Mouse (Mus musculus) lung, embryonic 14.5 days (tissue): ENCODE measurements around the gene Lyrm2. TPM values are rescaled to one million over a fixed set of nuclear protein-coding genes. Genes with fewer than 3 reads are reported as not detected.

Experiments
- ATAC-seq: fragments of 200-750 bp; cut with Nextera tagmentation; 2 replicates; pipeline ENCODE4 v1.8.0; 2017; ENCODE audit warnings: mild to moderate bottlenecking, moderate TSS enrichment, moderate library complexity; ENCODE audit not compliant: insufficient read depth
- DNase-seq: peaks from one replicate; pipeline ENCODE4 v3.0.0-alpha.2; 2015
- H3K27ac ChIP-seq: fragments of 300-500 bp; sonication (generic); 2 replicates; pipeline ENCODE4 v1.5.1; 2014; ENCODE audit warnings: low read depth, mild to moderate bottlenecking, moderate library complexity
- H3K27me3 ChIP-seq: fragments of 300-500 bp; sonication (generic); 2 replicates; pipeline ENCODE4 v1.6.1; 2014; ENCODE audit warnings: low read length, control low read depth; ENCODE audit not compliant: insufficient read depth
- H3K36me3 ChIP-seq: fragments of 300-500 bp; sonication (generic); 2 replicates; pipeline ENCODE4 v1.6.1; 2014; ENCODE audit warnings: control low read depth; ENCODE audit not compliant: insufficient read depth
- H3K4me1 ChIP-seq: fragments of 300-500 bp; sonication (generic); 2 replicates; pipeline ENCODE4 v1.6.1; 2014; ENCODE audit warnings: antibody characterized with exemption, control low read depth; ENCODE audit not compliant: insufficient read depth
- H3K4me2 ChIP-seq: fragments of 300-500 bp; sonication (generic); 2 replicates; pipeline ENCODE4 v1.6.1; 2014; ENCODE audit warnings: mild to moderate bottlenecking
- H3K4me3 ChIP-seq: fragments of 300-500 bp; sonication (generic); 2 replicates; pipeline ENCODE4 v1.5.1; 2014; ENCODE audit warnings: low read depth, low read length
- H3K9ac ChIP-seq: fragments of 300-500 bp; sonication (generic); 2 replicates; pipeline ENCODE4 v1.6.1; 2014
- H3K9me3 ChIP-seq: fragments of 300-500 bp; sonication (generic); 2 replicates; pipeline ENCODE4 v1.6.1; 2016; ENCODE audit warnings: low read depth, low read length, control low read depth
- CTCF ChIP-seq: IDR thresholded peaks from 2 replicates; pipeline ENCODE4 v1.5.1; 2016; ENCODE audit warnings: antibody characterized with exemption, low read depth
- WGBS: fragments of 180-500 bp; shearing (Covaris S2); extraction: QIAGEN DNeasy Blood & Tissue Kit; methylation state at CpG from one replicate; pipeline ENCODE4 v1.1.7; 2014; 5-methylcytosine and 5-hydroxymethylcytosine counted together
- polyA plus RNA-seq: library from polyadenylated mRNA; unstranded; fragments of >200 nt; fragmentation: Nextera tagmentation; extraction: Ambion mirVana; gene quantifications from 2 replicates; pipeline ENCODE4 v1.2.1, GENCODE M21; 2014

Lyrm2 gene
- polyA plus RNA-seq: 92.9 and 102 TPM in 2 replicates

DNA sequence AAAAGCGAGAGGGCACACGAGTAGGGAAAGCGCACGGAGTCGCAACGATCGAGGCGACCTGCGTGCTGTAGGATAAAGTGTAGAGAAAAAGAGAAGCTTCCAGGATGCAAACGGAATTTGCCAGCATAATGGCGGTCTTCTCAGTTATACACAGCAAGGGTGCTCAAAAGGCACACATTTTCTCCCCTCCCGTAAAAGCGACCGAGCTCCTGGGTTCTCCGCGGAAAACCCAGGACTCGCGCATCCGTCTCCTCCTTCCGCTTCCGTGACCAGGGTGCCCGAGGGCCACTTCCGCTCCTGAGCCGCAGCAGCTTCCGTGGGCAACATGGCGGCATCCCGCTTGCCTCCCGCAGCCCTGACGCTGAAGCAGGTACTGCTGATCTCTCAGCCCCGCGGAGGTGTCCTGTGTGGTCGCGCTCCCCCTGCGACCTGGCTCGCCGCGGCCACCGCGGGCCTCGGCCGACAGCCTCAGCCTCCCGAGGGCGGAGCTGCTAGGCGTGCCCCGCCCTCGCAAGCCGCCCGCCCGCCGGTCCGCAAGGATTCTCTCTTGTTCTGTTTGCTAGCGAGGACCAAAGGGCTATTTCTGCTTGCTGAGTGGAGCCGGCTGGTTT is at the start of gene Lyrm2:
Lyrm2 (plus strand) TSS at position 288 of the 611 bp plus-strand sequence.
- no peaks in the 10 kb centered on the region for H3K9me3 ChIP-seq
- H3K4me3 ChIP-seq: peak within 1 kb of the TSS; percentile 76
- peaks cover 6% of the 10 kb centered on the region; the same call in 1 of the 2 replicates for H3K4me1 ChIP-seq
- WGBS: under 1% methylated on average over 53 of the region's 53 CpGs
- peak within 1 kb of the TSS; percentile 99 for H3K27ac ChIP-seq
- no peak for TF ChIP-seq CTCF
- no peaks in the 10 kb centered on the region for H3K27me3 ChIP-seq
- DNase-seq: peak; percentile 87
- peak within 1 kb of the TSS; percentile 70 for H3K4me2 ChIP-seq
- H3K36me3 ChIP-seq: no peaks in the 10 kb centered on the region; the same call in 1 of the 2 replicates
- ATAC-seq: peak; percentile 94
- H3K9ac ChIP-seq: peak within 1 kb of the TSS; percentile 82

DNA sequence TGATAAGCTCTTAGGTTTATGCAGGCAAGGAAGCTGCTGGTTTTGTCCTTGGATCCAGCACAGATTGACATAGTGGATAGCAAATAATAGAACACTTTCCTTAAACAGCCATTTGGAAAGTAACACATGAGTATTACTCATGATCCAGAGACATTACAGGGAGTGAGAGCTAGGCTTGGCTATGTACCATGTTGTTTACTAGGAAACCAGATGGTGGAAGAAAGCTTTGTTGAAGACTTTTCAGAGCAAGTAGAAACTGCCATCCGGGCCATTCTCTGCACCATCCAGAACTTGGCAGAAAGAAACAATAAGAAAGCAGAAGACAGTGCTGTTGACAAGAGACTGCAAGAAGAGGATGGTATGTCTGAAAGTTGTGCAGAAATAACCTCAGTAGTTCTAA is 49.3 kb upstream of the Lyrm2 start:
- Histone ChIP-seq H3K27ac (no peak overlapping the region), H3K4me2 (no peak overlapping the region), H3K9me3 (no peaks in the 10 kb centered on the region), H3K4me3 (no peak overlapping the region), H3K4me1 (no peaks in the 10 kb centered on the region), H3K27me3 (no peaks in the 10 kb centered on the region), H3K9ac (no peak overlapping the region), H3K36me3 (peaks cover 85% of the 10 kb centered on the region)
- DNase-seq (no peak), ATAC-seq (no peak)
- no peak for TF ChIP-seq CTCF
- 97% methylated on average over 1 of the region's 1 CpGs for WGBS

DNA sequence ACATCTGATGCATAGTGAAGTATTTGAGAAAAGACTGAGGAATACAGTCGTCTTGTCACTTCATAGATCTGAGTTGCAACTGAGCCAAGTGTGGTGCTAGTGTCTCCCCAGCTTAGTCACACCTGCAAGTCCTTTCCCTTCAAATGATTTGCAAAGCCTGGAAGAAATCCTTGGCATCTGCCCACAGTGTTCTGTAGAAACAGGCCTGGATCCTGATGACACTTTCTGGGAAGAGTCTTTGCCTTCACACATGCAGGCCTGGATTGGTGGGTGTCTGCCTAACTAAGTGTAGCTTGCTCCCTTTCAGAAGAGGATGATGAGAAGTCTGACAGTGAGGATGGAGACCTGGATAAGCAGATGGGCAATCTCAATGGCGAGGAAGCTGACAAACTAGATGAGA is 42.6 kb upstream of the Lyrm2 start:
- no peak overlapping the region for H3K9ac ChIP-seq
- H3K27me3 ChIP-seq: no peaks in the 10 kb centered on the region
- no peaks in the 10 kb centered on the region for H3K9me3 ChIP-seq
- H3K27ac ChIP-seq: no peak overlapping the region
- DNase-seq (no peak), ATAC-seq (no peak)
- no peak for TF ChIP-seq CTCF
- H3K4me1 ChIP-seq: no peaks in the 10 kb centered on the region
- 93% methylated on average over 2 of the region's 2 CpGs for WGBS
- peaks cover 78% of the 10 kb centered on the region for H3K36me3 ChIP-seq
- no peak overlapping the region for H3K4me3 ChIP-seq
- H3K4me2 ChIP-seq: no peak overlapping the region

DNA sequence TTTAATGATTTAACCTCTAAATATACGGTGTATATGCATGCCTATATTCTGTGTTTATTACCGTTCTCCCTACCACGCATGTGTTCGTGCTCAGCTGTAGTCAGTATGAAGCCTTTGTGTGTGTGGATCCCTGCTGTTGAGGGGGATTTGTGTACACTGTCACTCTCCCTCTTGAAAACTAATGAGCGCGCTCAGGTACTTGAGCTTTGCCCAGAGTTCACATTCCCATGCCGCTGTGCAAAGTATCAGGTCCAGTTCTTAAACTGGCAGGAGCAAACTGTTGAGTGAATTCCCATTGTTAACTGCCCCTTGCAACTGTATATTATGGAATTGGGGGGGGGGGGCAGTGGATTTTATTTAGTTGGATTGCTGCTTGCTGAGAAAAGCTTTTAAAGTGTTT is 32.6 kb upstream of the Lyrm2 start:
- Histone ChIP-seq H3K9me3 (no peaks in the 10 kb centered on the region), H3K4me1 (no peaks in the 10 kb centered on the region), H3K4me2 (no peak overlapping the region), H3K36me3 (peaks cover 69% of the 10 kb centered on the region), H3K27ac (no peak overlapping the region), H3K27me3 (no peaks in the 10 kb centered on the region), H3K9ac (no peak overlapping the region), H3K4me3 (no peak overlapping the region)
- ATAC-seq: no peak
- no peak for DNase-seq
- no peak for TF ChIP-seq CTCF
- 70% methylated on average over 7 of the region's 7 CpGs for WGBS

DNA sequence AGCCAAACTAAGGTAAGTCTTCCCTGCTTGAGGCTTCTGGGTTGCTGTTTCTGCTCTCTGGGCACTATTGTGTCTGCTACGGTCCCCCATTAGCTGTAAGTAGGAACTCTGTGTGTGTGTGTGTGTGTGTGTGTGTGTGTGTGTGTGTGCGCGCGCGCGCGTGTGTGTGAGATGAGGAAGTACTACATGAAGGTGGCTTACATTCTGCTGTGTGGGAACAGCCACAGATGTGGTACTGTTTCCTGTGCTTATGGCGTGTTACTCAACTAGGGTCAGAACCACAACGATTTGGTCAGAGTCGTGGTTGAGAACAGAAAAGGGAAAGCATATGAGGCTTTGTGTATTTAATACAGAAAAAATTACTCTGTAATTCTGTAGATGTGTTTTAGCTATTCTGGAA is 32.0 kb upstream of the Lyrm2 start:
- ATAC-seq: no peak

DNA sequence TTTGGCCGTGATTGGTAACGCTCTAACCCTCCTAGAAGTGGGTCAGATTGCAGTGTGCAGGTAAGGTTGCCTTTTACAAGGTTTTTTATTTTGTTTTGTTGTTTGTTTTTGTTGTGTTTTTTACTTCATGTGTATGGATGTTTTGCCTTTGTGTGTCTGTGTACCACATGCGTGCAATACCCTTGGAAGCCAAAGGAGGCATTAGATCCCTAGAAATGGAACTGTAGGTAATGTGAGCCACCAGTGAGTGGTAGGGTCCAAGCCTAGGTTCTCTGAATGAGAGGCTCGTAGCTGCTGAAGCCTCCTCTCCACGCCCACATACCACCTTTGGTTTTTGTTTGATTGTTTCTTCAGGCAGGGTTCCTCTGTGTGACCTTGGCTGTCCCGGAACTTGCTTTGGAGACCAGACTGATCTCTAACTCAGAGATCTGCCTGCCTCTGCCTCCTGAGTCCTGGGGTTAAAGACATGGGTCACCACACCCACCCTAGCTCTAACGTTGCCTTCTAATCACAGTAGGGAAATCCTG is 29.7 kb upstream of the Lyrm2 start:
- TF ChIP-seq CTCF: peak; percentile 52; the same call in 1 of the 2 replicates
- no peaks in the 10 kb centered on the region for H3K4me1 ChIP-seq
- H3K9ac ChIP-seq: no peak overlapping the region
- H3K27ac ChIP-seq: no peak overlapping the region
- H3K27me3 ChIP-seq: no peaks in the 10 kb centered on the region
- H3K4me3 ChIP-seq: no peak overlapping the region
- no peak overlapping the region for H3K4me2 ChIP-seq
- ATAC-seq: no peak
- H3K9me3 ChIP-seq: no peaks in the 10 kb centered on the region
- whole genome bisulfite sequencing: 93% methylated on average over 7 of the region's 7 CpGs
- peaks cover 70% of the 10 kb centered on the region for H3K36me3 ChIP-seq
- no peak for DNase-seq

More for the DNA sequence above, 32.0 kb upstream of the Lyrm2 start:
- H3K36me3 ChIP-seq: peaks cover 69% of the 10 kb centered on the region
- DNase-seq: no peak
- no peak overlapping the region for H3K27ac ChIP-seq
- no peak overlapping the region for H3K9ac ChIP-seq
- H3K27me3 ChIP-seq: no peaks in the 10 kb centered on the region
- TF ChIP-seq CTCF: no peak
- no peak overlapping the region for H3K4me2 ChIP-seq
- H3K4me3 ChIP-seq: no peak overlapping the region
- WGBS: 95% methylated on average over 10 of the region's 10 CpGs
- H3K4me1 ChIP-seq: no peaks in the 10 kb centered on the region
- H3K9me3 ChIP-seq: no peaks in the 10 kb centered on the region

DNA sequence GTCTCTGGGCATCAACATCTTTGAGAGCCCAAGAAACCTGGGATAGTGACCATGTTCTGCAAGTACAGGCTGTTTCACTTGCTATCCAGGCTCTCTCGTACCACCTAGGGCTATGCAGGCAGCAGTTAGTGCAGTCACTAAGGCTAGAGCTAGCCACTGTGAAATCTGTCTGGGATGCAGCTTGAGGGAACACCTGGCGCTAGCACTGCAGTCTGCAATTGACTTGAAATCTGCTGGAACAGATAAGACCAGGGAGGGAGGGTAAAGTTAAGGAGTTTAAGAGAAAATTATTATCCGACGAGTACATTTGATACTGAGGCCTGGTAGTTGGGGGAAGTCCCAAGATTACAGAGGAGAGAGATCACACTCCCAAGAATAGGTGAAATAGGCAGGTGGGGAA is 20.1 kb upstream of the Lyrm2 start:
- TF ChIP-seq CTCF: no peak
- Histone ChIP-seq H3K9ac (no peak overlapping the region), H3K36me3 (peaks cover 18% of the 10 kb centered on the region), H3K27me3 (no peaks in the 10 kb centered on the region), H3K4me2 (no peak overlapping the region), H3K4me1 (no peaks in the 10 kb centered on the region), H3K9me3 (no peaks in the 10 kb centered on the region), H3K4me3 (no peak overlapping the region), H3K27ac (no peak overlapping the region)
- ATAC-seq (no peak), DNase-seq (no peak)
- WGBS: 92% methylated on average over 4 of the region's 4 CpGs
